Mouse (Mus musculus): ENCODE measurements around the gene Sema3a. TPM values are rescaled to one million over a fixed set of nuclear protein-coding genes. Genes with fewer than 3 reads are reported as not detected.

The Sema3a gene
- polyA plus RNA-seq, 1 experiment from 2014 or later = 15.7 TPM

GRCm38 (mm10) chr5:13405432-13405831, 280.2 kb downstream of the Sema3a start:
- Histone ChIP-seq H3K4me1 (peaks cover 14% of the 10 kb centered on the region), H3K27me3 (ENCODE audit: poor library complexity, severe bottlenecking) (peaks cover 48% of the 10 kb centered on the region), H3K4me3 (no peak overlapping the region), H3K27ac (no peak overlapping the region), H3K36me3 (replicated peaks) (no peaks in the 10 kb centered on the region), H3K9me3 (no peaks in the 10 kb centered on the region)
- WGBS = 11% methylated on average over 1 of the region's 1 CpGs
- no peak for DNase-seq (ENCODE audit: extremely low spot score, low spot score)

DNA sequence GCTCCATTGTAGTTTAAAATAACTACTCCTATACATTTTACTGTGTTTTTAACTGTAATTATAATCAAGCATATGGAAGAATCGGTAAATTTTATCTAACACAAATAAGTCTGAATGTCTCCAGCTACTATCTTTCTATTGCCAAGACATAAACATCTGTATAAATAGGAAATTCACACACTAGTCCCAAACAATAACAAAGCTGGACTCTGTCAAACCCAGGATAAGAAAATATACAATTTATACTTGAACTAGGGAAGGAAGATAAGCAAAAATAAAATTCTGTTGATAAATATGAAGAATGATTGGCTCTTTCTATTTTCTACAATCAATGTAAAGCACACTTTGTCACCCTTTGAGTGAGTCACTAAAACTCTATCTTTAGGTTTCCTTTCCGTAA, 280.9 kb downstream of the Sema3a start:
- no peaks in the 10 kb centered on the region for H3K9me3 ChIP-seq
- no peaks in the 10 kb centered on the region for H3K36me3 ChIP-seq (replicated peaks)
- H3K4me3 ChIP-seq = no peak overlapping the region
- DNase-seq (ENCODE audit: extremely low spot score, low spot score) = no peak
- no peak overlapping the region for H3K27ac ChIP-seq
- peaks cover 9% of the 10 kb centered on the region; the same call in 1 of the 2 replicates for H3K4me1 ChIP-seq
- 95% methylated on average over 2 of the region's 2 CpGs for WGBS
- peaks cover 41% of the 10 kb centered on the region for H3K27me3 ChIP-seq (ENCODE audit: poor library complexity, severe bottlenecking)

DNA sequence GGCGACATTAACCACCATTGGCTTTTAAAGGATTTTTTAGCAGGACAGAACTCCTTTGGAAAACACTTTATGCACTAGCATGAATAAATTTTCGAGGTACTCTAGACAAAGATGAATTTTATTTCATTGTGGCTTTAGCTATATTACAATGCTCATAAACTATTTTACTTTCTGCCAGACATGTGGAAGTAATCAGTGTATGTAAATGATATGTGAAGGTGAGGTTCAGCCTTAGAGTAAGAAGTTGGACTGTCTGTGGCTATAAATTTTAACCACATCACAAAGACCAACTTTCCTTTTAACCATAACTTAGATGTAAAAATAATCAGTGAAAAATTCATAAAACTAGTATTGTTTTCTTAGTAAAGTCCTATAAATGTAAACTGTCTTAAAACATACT, 286.7 kb downstream of the Sema3a start:
- H3K27me3 ChIP-seq (ENCODE audit: poor library complexity, severe bottlenecking) = peaks cover 12% of the 10 kb centered on the region
- no peaks in the 10 kb centered on the region for H3K36me3 ChIP-seq (replicated peaks)
- no peak overlapping the region for H3K27ac ChIP-seq
- no peak overlapping the region for H3K4me3 ChIP-seq
- H3K9me3 ChIP-seq = no peaks in the 10 kb centered on the region
- 77% methylated on average over 2 of the region's 2 CpGs for WGBS
- DNase-seq (ENCODE audit: extremely low spot score, low spot score) = no peak
- peaks cover 12% of the 10 kb centered on the region for H3K4me1 ChIP-seq

GRCm38 (mm10) chr5:13413915-13414525, 288.8 kb downstream of the Sema3a start:
- DNase-seq (ENCODE audit: extremely low spot score, low spot score) = no peak
- H3K27me3 ChIP-seq (ENCODE audit: poor library complexity, severe bottlenecking) = peaks cover 3% of the 10 kb centered on the region; the same call in 1 of the 2 replicates
- H3K4me1 ChIP-seq = peaks cover 20% of the 10 kb centered on the region
- 39% methylated on average over 2 of the region's 2 CpGs for WGBS
- H3K36me3 ChIP-seq (replicated peaks) = no peaks in the 10 kb centered on the region
- H3K4me3 ChIP-seq = no peak overlapping the region
- no peak overlapping the region for H3K27ac ChIP-seq
- H3K9me3 ChIP-seq = no peaks in the 10 kb centered on the region

DNA sequence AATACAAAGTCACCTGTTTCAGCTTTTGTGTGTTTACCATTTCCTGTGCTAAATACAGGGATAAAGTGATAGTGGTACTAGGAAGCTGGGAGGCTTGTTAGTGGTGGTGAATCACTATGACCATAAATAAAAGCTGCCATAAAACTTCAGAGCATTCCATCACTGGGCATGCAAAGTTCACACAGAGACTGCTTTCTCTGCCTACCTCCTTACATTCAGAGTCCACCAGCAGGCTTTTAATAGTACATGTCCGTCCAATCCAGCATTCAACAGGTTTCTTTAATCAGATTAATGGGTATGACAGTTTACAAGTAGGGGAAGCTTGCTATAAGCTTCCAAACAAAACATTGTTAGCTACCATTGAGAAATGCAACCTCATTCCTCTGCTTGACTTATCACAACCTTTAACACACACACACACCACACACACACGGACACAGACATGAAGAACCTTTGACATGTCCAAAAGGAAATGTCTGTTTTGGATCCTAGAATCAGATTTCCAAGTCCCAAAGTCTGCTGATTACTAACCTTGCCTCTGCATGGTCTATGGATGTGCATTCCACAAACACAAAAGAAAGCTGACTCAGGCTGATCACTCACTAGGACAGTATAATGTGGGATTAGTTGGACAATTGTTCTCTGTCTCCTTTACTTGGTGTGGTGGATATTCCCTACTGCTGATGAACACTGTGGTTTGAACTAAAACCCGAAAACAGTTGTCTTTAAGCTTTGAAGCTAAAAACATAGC, 291.9 kb downstream of the Sema3a start:
- Histone ChIP-seq H3K4me1 (peaks cover 20% of the 10 kb centered on the region), H3K4me3 (no peak overlapping the region), H3K27me3 (ENCODE audit: poor library complexity, severe bottlenecking) (0 out of 2 replicates have a peak, but pooled peaks cover 3% of the 10 kb centered on the region), H3K27ac (no peak overlapping the region), H3K9me3 (no peaks in the 10 kb centered on the region), H3K36me3 (replicated peaks) (no peaks in the 10 kb centered on the region)
- WGBS = 34% methylated on average over 3 of the region's 3 CpGs
- DNase-seq (ENCODE audit: extremely low spot score, low spot score) = no peak

DNA sequence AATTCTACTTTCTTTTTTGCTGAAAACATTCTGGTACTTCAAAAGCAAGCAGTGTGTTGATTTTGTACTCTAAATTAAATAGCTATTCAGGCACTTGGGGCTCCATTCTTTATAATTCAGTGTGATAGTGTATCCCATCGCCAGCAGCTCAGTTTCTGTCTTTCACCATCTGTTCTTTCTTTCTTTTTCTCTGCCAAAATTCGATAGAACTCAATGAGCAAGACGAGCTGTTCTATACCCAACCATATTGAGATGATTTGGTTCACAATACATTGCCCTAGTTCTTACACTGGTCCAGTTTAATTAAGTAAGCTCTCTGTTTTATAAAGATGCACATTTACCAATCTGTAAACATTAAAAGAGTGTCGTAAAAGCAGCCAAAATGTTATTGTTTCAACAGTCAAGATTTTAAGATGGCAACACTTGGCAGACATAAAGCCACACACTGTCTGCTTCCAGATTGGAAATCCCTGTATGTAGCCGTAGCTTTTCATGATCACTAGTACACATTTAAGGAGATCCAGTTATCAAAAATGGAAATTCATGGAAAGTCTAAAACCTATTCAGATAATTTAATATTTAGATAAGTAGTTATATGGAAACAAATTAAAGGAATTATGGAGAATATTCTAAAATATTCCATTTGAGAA, 296.2 kb downstream of the Sema3a start:
- H3K4me3 ChIP-seq = no peak overlapping the region
- H3K27me3 ChIP-seq (ENCODE audit: poor library complexity, severe bottlenecking) = no peaks in the 10 kb centered on the region
- peaks cover 11% of the 10 kb centered on the region for H3K4me1 ChIP-seq
- H3K9me3 ChIP-seq = no peaks in the 10 kb centered on the region
- WGBS = 85% methylated on average over 5 of the region's 5 CpGs
- H3K36me3 ChIP-seq (replicated peaks) = no peaks in the 10 kb centered on the region
- no peak for DNase-seq (ENCODE audit: extremely low spot score, low spot score)
- H3K27ac ChIP-seq = no peak overlapping the region

GRCm38 (mm10) chr5:13428702-13429101, 303.5 kb downstream of the Sema3a start:
- no peak overlapping the region for H3K27ac ChIP-seq
- no peak for DNase-seq (ENCODE audit: extremely low spot score, low spot score)
- H3K4me1 ChIP-seq = peaks cover 6% of the 10 kb centered on the region
- no peaks in the 10 kb centered on the region for H3K36me3 ChIP-seq (replicated peaks)
- WGBS = 82% methylated on average over 1 of the region's 1 CpGs
- H3K9me3 ChIP-seq = no peaks in the 10 kb centered on the region
- H3K4me3 ChIP-seq = no peak overlapping the region
- H3K27me3 ChIP-seq (ENCODE audit: poor library complexity, severe bottlenecking) = no peaks in the 10 kb centered on the region

GRCm38 (mm10) chr5:13431827-13432226, 306.6 kb downstream of the Sema3a start:
- Histone ChIP-seq H3K4me3 (no peak overlapping the region), H3K27ac (no peak overlapping the region), H3K36me3 (replicated peaks) (no peaks in the 10 kb centered on the region), H3K4me1 (peaks cover 6% of the 10 kb centered on the region), H3K27me3 (ENCODE audit: poor library complexity, severe bottlenecking) (no peaks in the 10 kb centered on the region), H3K9me3 (no peaks in the 10 kb centered on the region)
- WGBS = 90% methylated on average over 2 of the region's 2 CpGs
- DNase-seq (ENCODE audit: extremely low spot score, low spot score) = no peak

DNA sequence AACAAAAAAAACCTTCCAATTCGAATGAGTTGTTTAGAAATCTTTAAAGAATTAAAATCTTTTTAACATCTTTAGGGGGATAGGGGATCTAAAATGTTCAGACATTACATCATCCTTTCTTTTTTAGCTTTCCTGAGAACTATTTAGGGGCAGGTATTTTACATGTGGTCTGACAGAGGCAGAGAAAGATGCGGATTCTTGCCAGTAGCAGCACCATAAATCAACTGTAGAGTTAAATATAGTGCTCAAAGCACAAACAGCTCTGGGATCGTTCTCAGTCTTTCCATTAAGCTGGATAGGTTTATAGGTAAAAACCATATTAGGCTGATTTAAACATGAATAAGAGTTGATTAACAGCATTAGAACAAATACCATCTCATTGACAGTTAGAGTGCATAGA, 307.4 kb downstream of the Sema3a start:
- Histone ChIP-seq H3K36me3 (replicated peaks) (no peaks in the 10 kb centered on the region), H3K4me3 (no peak overlapping the region), H3K27ac (no peak overlapping the region), H3K9me3 (no peaks in the 10 kb centered on the region), H3K27me3 (ENCODE audit: poor library complexity, severe bottlenecking) (no peaks in the 10 kb centered on the region), H3K4me1 (peaks cover 6% of the 10 kb centered on the region)
- 87% methylated on average over 3 of the region's 3 CpGs for WGBS
- DNase-seq (ENCODE audit: extremely low spot score, low spot score) = no peak

DNA sequence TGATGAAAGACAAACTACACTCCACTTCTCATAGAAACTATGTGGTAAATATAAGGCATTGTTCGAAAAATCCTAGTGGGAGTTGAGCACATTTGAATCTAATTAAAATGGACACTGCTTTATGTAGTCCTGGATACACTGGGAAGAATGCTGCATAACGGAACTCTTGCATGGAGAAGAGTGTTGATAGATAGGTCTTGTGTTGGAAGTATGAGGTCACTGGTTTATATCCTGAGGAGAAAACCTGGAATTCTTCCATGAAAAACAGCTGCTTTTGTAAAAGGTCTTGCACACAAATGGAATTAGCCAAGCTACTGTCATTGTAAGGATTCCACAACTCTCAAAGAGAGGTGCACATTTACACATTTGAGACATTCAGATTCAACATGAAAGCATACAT, 308.1 kb downstream of the Sema3a start:
- 84% methylated on average over 2 of the region's 2 CpGs for WGBS

GRCm38 (mm10) chr5:13441112-13441511, 315.9 kb downstream of the Sema3a start:
- no peaks in the 10 kb centered on the region for H3K9me3 ChIP-seq
- DNase-seq (ENCODE audit: extremely low spot score, low spot score) = no peak
- H3K27me3 ChIP-seq (ENCODE audit: poor library complexity, severe bottlenecking) = no peaks in the 10 kb centered on the region
- H3K4me1 ChIP-seq = no peaks in the 10 kb centered on the region
- no peak overlapping the region for H3K27ac ChIP-seq
- no peaks in the 10 kb centered on the region for H3K36me3 ChIP-seq (replicated peaks)
- no peak overlapping the region for H3K4me3 ChIP-seq

More for the DNA sequence above, 308.1 kb downstream of the Sema3a start:
- peaks cover 6% of the 10 kb centered on the region for H3K4me1 ChIP-seq
- H3K4me3 ChIP-seq = no peak overlapping the region
- DNase-seq (ENCODE audit: extremely low spot score, low spot score) = no peak
- H3K36me3 ChIP-seq (replicated peaks) = no peaks in the 10 kb centered on the region
- no peak overlapping the region for H3K27ac ChIP-seq
- H3K27me3 ChIP-seq (ENCODE audit: poor library complexity, severe bottlenecking) = no peaks in the 10 kb centered on the region
- no peaks in the 10 kb centered on the region for H3K9me3 ChIP-seq

- H3K27me3 ChIP-seq (ENCODE audit: poor library complexity, severe bottlenecking) = no peaks in the 10 kb centered on the region
- no peak overlapping the region for H3K4me3 ChIP-seq
- no peak overlapping the region for H3K27ac ChIP-seq
- DNase-seq (ENCODE audit: extremely low spot score, low spot score) = no peak
- WGBS = 69% methylated on average over 1 of the region's 1 CpGs
- no peaks in the 10 kb centered on the region for H3K9me3 ChIP-seq
- H3K4me1 ChIP-seq = no peaks in the 10 kb centered on the region
- no peaks in the 10 kb centered on the region for H3K36me3 ChIP-seq (replicated peaks)
Observed at GRCm38 (mm10) chr5:13460182-13461001, 335.2 kb downstream of the Sema3a start.
